Mouse (Mus musculus): ENCODE data around the gene Bbx. TPM values are rescaled to one million over a fixed set of nuclear protein-coding genes. Genes with fewer than 3 reads are reported as not detected.

Gene Bbx
- polyA plus RNA-seq, 1 experiment: 9.8 TPM

- Histone ChIP-seq H3K27ac (replicated peaks; ENCODE audit: low read depth, low read length) (no peak overlapping the region), H3K4me1 (ENCODE audit: control insufficient read depth, insufficient read depth, insufficient read length, low read length) (no peaks in the 10 kb centered on the region), H3K4me3 (ENCODE audit: insufficient read depth, low read depth, low read length) (no peak overlapping the region)
Measured at GRCm38 (mm10) chr16:50201546-50202151, 230.5 kb downstream of the Bbx start.

DNA sequence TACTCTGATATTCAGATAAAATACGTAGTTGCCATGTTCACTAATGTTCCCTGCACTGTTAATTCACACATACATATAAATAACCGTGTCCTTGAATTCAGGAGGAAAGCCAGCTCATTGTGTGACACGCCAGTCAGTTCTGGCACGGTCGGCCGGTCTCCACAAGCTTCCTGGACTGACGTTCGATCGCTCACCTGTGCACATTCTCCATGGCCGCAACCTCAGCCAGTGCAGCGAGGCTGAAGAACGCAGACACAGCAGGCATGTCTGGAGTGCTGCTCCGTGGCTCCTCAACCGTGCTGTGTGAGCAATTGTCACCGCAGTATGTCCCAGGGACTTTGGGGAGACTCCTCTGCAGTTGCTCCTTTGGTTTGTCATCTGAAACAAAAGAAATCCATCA, 232.0 kb downstream of the Bbx start:
- H3K27ac ChIP-seq (replicated peaks; ENCODE audit: low read depth, low read length): no peak overlapping the region

GRCm38 (mm10) chr16:50196118-50196517, 236.1 kb downstream of the Bbx start:
- H3K27ac ChIP-seq (replicated peaks; ENCODE audit: low read depth, low read length): no peak overlapping the region
- no peaks in the 10 kb centered on the region for H3K4me1 ChIP-seq (ENCODE audit: control insufficient read depth, insufficient read depth, insufficient read length, low read length)
- no peak overlapping the region for H3K4me3 ChIP-seq (ENCODE audit: insufficient read depth, low read depth, low read length)

More for the DNA sequence above, 232.0 kb downstream of the Bbx start:
- Histone ChIP-seq H3K4me3 (ENCODE audit: insufficient read depth, low read depth, low read length) (no peak overlapping the region), H3K4me1 (ENCODE audit: control insufficient read depth, insufficient read depth, insufficient read length, low read length) (no peaks in the 10 kb centered on the region)

DNA sequence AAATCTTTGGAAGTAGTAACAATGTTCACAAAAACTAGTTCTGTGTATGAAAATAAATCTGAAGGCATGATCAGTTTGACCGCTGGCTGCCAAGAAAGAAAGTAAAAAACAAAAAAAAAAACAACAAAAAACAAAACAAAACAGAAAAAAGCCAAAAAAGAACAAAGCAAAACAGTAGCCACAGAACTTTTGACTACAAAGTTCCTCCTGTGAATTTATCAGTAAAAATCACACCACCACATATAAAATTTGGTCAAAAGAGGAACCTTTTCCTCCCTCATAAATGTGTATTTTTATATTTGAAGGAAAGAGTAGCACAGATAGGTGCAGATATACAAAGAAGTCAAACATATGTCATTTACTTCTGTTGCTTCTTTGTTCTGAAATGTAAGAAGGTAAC, 239.6 kb downstream of the Bbx start:
- H3K27ac ChIP-seq (replicated peaks; ENCODE audit: low read depth, low read length): no peak overlapping the region
- no peak overlapping the region for H3K4me3 ChIP-seq (ENCODE audit: insufficient read depth, low read depth, low read length)
- no peaks in the 10 kb centered on the region for H3K4me1 ChIP-seq (ENCODE audit: control insufficient read depth, insufficient read depth, insufficient read length, low read length)

DNA sequence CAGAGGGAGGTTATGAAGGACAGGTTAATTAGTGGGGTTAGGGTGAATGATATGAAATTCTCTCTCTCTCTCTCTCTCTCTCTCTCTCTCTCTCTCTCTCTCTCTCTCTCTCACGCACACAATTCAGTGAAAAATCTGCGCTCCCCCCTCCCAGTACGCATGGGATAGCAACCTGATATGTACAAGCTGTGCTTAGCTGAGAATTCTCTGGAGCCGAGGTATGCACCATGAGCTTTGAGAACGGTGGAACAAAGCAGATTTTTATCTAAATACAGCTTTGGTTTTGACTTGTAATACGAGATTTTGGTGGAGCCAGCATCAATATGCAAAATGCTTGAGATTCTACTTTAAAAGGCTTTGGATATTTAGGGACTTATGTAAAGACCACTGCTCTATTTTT, 243.1 kb downstream of the Bbx start:
- Histone ChIP-seq H3K27ac (replicated peaks; ENCODE audit: low read depth, low read length) (no peak overlapping the region), H3K4me1 (ENCODE audit: control insufficient read depth, insufficient read depth, insufficient read length, low read length) (no peaks in the 10 kb centered on the region), H3K4me3 (ENCODE audit: insufficient read depth, low read depth, low read length) (no peak overlapping the region)

GRCm38 (mm10) chr16:50186604-50187003, 245.6 kb downstream of the Bbx start:
- H3K4me1 ChIP-seq (ENCODE audit: control insufficient read depth, insufficient read depth, insufficient read length, low read length): no peaks in the 10 kb centered on the region
- no peak overlapping the region for H3K4me3 ChIP-seq (ENCODE audit: insufficient read depth, low read depth, low read length)

DNA sequence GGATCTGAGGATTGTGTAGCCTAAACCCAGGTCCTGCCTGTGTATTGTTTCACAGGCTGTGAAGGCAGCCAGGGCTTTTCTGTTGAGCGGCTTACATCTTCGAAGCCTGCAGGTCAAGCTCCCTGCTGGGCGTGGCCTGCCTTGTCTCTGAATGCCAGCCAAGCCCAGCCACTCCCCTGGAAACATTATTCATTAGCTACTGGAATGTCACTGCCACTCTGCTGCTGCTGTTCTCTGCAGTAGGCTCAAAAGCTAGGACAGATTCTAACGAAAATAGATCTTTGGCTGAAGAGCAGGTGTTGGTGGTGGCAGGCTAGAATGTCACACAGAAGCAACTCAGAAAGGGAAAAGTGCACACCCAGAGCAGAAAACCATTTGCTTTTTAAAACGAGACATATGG, 247.1 kb downstream of the Bbx start:
- Histone ChIP-seq H3K4me1 (ENCODE audit: control insufficient read depth, insufficient read depth, insufficient read length, low read length) (no peaks in the 10 kb centered on the region), H3K4me3 (ENCODE audit: insufficient read depth, low read depth, low read length) (no peak overlapping the region), H3K27ac (replicated peaks; ENCODE audit: low read depth, low read length) (no peak overlapping the region)

More at GRCm38 (mm10) chr16:50186604-50187003, 245.6 kb downstream of the Bbx start:
- H3K27ac ChIP-seq (replicated peaks; ENCODE audit: low read depth, low read length): no peak overlapping the region

DNA sequence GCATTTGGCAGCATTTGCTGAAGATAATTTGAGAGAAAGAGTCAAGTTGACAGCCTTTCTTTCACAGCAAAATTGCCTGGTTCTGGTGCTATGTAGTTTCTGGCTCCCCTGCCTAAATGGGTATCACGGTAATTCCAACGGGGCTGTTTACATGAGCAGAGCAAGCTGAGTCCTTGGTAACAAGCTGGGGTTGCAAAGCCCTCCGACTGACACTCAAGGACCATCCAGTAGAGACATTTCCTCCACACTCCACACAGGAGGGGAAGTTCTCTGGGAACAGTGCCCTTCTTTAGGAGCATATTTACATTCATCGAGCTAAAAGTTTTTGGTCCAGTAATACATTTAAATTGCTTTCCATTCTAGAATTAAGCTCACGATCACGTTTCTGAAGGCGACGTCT, 249.2 kb downstream of the Bbx start:
- H3K27ac ChIP-seq (replicated peaks; ENCODE audit: low read depth, low read length): no peak overlapping the region
- H3K4me1 ChIP-seq (ENCODE audit: control insufficient read depth, insufficient read depth, insufficient read length, low read length): no peaks in the 10 kb centered on the region
- no peak overlapping the region for H3K4me3 ChIP-seq (ENCODE audit: insufficient read depth, low read depth, low read length)

GRCm38 (mm10) chr16:50182561-50182960, 249.6 kb downstream of the Bbx start:
- H3K4me3 ChIP-seq (ENCODE audit: insufficient read depth, low read depth, low read length): no peak overlapping the region
- H3K4me1 ChIP-seq (ENCODE audit: control insufficient read depth, insufficient read depth, insufficient read length, low read length): no peaks in the 10 kb centered on the region
- no peak overlapping the region for H3K27ac ChIP-seq (replicated peaks; ENCODE audit: low read depth, low read length)

GRCm38 (mm10) chr16:50172760-50173159, 259.4 kb downstream of the Bbx start:
- no peaks in the 10 kb centered on the region for H3K4me1 ChIP-seq (ENCODE audit: control insufficient read depth, insufficient read depth, insufficient read length, low read length)
- H3K27ac ChIP-seq (replicated peaks; ENCODE audit: low read depth, low read length): no peak overlapping the region

GRCm38 (mm10) chr16:50170812-50171211, 261.4 kb downstream of the Bbx start:
- no peaks in the 10 kb centered on the region for H3K4me1 ChIP-seq (ENCODE audit: control insufficient read depth, insufficient read depth, insufficient read length, low read length)

More at GRCm38 (mm10) chr16:50172760-50173159, 259.4 kb downstream of the Bbx start:
- H3K4me3 ChIP-seq (ENCODE audit: insufficient read depth, low read depth, low read length): no peak overlapping the region

DNA sequence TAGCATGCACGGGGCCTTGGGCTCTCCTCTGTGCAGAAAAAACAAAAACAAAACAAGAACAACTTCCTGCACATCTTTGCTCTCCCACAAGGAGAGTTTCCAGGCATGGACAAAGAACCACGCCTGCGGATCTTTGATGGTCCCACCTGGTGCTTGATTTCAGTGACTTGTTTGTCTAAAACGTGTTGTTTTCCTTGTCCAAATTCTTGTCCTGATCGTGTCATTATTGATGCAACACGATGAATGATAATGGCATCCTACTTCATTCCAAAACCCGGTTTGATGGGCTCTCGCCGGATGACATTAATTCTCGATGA, 264.2 kb downstream of the Bbx start:
- Histone ChIP-seq H3K4me1 (ENCODE audit: control insufficient read depth, insufficient read depth, insufficient read length, low read length) (no peaks in the 10 kb centered on the region), H3K27ac (replicated peaks; ENCODE audit: low read depth, low read length) (no peak overlapping the region), H3K4me3 (ENCODE audit: insufficient read depth, low read depth, low read length) (no peak overlapping the region)

More at GRCm38 (mm10) chr16:50170812-50171211, 261.4 kb downstream of the Bbx start:
- Histone ChIP-seq H3K27ac (replicated peaks; ENCODE audit: low read depth, low read length) (no peak overlapping the region), H3K4me3 (ENCODE audit: insufficient read depth, low read depth, low read length) (no peak overlapping the region)

DNA sequence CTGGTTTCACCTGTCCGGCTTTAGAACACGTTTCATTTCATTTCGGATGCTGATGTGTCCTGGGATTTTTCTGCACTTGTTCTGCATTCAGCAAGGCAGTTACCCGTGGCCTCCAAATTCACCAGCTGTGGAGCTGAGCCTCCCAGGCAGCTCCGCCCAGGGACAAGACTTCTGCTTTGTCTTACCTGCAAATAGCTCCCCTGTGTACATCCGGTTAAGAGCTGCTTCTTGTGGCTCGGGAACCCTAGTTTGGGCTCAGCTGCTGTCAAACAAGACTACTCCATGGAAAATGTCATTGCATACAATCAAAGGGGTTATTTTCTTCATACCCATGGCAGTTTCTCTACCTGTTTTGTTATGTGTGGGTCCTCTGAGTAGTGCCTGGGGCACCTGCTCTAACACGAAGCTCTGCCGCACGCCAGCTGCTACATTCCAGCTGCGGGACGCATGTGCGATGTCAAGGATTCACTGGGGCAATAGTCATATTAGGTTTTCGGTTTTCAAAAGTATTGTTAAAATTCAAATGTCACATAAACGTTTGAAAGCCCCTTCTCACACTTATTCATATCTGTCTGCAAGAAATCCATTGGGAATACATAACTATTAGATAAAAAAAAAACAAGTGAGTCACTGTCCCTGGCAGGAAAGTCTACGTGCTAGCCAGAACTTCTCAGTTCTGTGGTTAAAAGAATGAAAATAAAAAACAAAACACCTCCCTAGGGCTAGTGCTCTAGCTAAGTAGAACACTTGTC, 264.8 kb downstream of the Bbx start:
- Histone ChIP-seq H3K27ac (replicated peaks; ENCODE audit: low read depth, low read length) (no peak overlapping the region), H3K4me3 (ENCODE audit: insufficient read depth, low read depth, low read length) (no peak overlapping the region), H3K4me1 (ENCODE audit: control insufficient read depth, insufficient read depth, insufficient read length, low read length) (no peaks in the 10 kb centered on the region)

DNA sequence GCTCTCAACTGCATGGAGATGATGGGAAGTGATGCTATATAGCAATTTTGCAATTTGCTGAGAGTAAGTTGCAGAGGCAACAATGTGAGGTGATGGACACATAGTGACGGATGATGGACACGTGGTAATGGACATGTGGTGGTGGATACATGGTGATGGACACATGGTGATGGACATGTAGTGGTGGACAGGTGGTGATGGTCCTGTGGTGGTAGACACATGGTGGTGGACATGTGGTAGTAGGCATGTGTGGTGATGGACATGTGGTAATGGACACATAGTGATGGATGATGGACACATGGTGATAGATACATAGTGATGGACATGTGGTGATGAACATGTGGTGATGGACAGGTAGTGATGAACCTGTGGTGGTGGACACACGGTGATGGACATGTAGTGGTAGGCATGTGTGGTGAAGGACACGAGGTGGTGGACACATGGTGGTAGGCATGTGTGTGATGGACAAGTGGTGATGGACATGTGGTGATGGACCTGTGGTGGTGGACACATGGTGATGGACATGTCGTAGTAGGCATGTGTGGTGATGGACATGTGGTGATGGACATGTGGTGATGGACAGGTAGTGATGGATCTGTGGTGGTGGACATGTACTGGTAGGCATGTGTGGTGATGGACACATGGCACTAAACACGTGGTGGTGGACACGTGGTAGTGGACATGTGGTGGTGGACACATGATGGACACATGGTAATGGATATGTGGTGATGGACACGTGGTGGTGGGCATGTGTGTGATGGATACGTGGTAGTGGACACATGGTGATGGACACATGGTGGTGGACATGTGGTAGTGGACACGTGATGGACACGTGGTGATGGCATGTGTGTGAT, 271.5 kb downstream of the Bbx start:
- Histone ChIP-seq H3K4me3 (ENCODE audit: insufficient read depth, low read depth, low read length) (no peak overlapping the region), H3K4me1 (ENCODE audit: control insufficient read depth, insufficient read depth, insufficient read length, low read length) (no peaks in the 10 kb centered on the region), H3K27ac (replicated peaks; ENCODE audit: low read depth, low read length) (no peak overlapping the region)

DNA sequence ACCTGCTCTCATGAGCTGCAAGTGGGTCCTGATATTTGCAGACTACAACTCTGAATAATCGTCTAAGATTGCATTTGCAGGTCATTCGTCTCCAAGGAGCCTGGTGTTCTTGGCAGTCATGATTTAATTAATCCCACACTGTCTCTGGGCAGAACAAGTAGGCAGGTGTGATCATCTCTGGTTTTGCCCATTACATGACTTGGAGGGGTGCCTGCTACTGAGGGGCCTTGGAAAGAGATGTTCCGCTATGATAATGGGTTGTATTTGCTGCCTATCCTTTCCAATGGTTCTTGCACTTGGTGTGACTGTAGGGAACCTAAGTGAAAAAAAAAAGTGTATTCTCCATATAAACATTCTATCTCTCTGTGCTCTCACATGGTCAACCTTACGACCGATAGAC, 273.6 kb downstream of the Bbx start:
- Histone ChIP-seq H3K27ac (replicated peaks; ENCODE audit: low read depth, low read length) (no peak overlapping the region), H3K4me1 (ENCODE audit: control insufficient read depth, insufficient read depth, insufficient read length, low read length) (no peaks in the 10 kb centered on the region), H3K4me3 (ENCODE audit: insufficient read depth, low read depth, low read length) (no peak overlapping the region)
